Mouse (Mus musculus): ENCODE results near the gene Ntf3. TPM values are rescaled to one million over a fixed set of nuclear protein-coding genes. Genes with fewer than 3 reads are reported as not detected.

Ntf3 gene
- total and polyA plus RNA-seq, 3 experiments = not detected

DNA sequence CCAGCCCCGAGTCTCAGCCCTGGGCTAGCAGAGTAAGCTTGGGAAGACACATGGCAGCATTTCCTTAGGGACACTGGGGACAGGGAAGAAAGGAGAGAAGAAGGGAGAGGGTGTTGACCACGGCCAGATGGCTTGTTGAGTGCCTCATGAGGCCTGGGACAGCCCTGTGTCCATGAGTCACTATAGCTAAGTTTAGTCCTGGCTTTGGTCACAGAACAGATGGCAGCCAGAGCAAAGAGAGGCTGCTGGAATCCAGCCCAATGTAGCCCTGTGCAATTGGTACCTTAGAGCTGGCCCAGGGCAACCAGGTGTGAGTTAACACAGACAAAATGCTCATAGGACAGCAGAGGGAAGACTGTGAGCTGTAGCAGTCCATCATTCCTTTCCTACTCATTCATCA, 33.2 kb upstream of the Ntf3 start:
- dilution Hi-C loops (cut with MboI; ENCODE audit: extremely low pct_ligation_motif_present, extremely low pct_unique_long_range_greater_than_20kb, low sequenced_read_pairs) (no loop called here), in situ Hi-C loops (cut with MboI; ENCODE audit: low pct_ligation_motif_present, low pct_unique_long_range_greater_than_20kb, low sequenced_read_pairs) (no loop called here)
- H3K27me3 ChIP-seq (replicated peaks) = peaks cover 95% of the 10 kb centered on the region
- H3K79me2 ChIP-seq (replicated peaks; ENCODE audit: control insufficient read depth, extremely low read depth, insufficient read depth, poor library complexity, severe bottlenecking) = no peaks in the 10 kb centered on the region
- H3K4me2 ChIP-seq (ENCODE audit: insufficient read depth, low read depth, poor library complexity, severe bottlenecking) = no peak overlapping the region
- no peaks in the 10 kb centered on the region for H3K36me3 ChIP-seq (replicated peaks in 1 of 2; ENCODE audit: control insufficient read depth in 1 of 2, insufficient read depth in 1 of 2, low read length in 1 of 2)
- no peak for DNase-seq (ENCODE audit: extremely low read depth)
- H3K27ac ChIP-seq (ENCODE audit: insufficient read depth, low read depth) = no peak overlapping the region
- H3K4me3 ChIP-seq (replicated peaks in 1 of 3; ENCODE audit: low read depth in 2 of 3, low read length in 2 of 3, poor library complexity in 1 of 3) = no peak overlapping the region
- no peaks in the 10 kb centered on the region for H3K9me3 ChIP-seq (replicated peaks; ENCODE audit: low read length)
- H3K9ac ChIP-seq (ENCODE audit: insufficient read depth, low read depth) = no peak overlapping the region
- TF ChIP-seq TBP (conservative IDR thresholded peaks at IDR 0.05; ENCODE audit: low read depth, low read length) (no peak), RCOR1 (conservative IDR thresholded peaks at IDR 0.05; ENCODE audit: low read depth, low read length) (no peak), POLR2A (IDR thresholded peaks at IDR 0.05; ENCODE audit: low read depth, low read length) (no peak), IRF4 (IDR thresholded peaks at IDR 0.05; ENCODE audit: low read depth, low read length) (no peak), CTCF (conservative IDR thresholded peaks at IDR 0.05 in 1 of 2, IDR thresholded peaks at IDR 0.05 in 1 of 2; ENCODE audit: low read depth in 2 of 2, low read length in 2 of 2) (no peak), SMC3 (IDR thresholded peaks at IDR 0.05; ENCODE audit: low read depth, low read length) (no peak), NRF1 (IDR thresholded peaks at IDR 0.05; ENCODE audit: low read depth, low read length) (no peak), HCFC1 (IDR thresholded peaks at IDR 0.05; ENCODE audit: low read depth, low read length) (no peak), MAX (IDR thresholded peaks at IDR 0.05; ENCODE audit: low read length) (no peak), MYC (IDR thresholded peaks at IDR 0.05; ENCODE audit: low read depth, low read length) (no peak)
- H3K4me1 ChIP-seq (ENCODE audit: control insufficient read depth in 1 of 2, insufficient read depth in 2 of 2) = no peaks in the 10 kb centered on the region

DNA sequence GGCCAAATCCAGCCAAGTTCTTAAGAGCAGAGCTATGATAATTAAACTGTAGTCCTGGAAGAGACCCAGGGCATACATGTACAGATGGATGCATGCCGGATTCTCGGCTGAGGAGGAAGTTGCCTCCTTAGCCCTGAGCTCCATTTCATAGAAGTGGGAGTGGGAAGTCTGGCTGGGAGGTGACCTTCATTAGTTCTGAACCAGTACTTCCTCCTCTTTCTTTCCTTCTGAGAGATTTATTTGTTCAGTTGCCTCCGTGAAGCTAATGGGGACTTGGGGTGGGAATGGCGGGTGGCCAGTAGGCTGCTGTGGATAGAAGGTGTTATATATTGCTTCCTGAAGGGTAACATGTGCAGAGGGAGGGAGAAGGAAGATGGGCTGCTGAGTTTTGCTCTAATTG, 28.1 kb upstream of the Ntf3 start:
- Histone ChIP-seq H3K27ac (ENCODE audit: insufficient read depth, low read depth) (no peak overlapping the region), H3K4me3 (replicated peaks in 1 of 3; ENCODE audit: low read depth in 2 of 3, low read length in 2 of 3, poor library complexity in 1 of 3) (no peak overlapping the region), H3K9me3 (replicated peaks; ENCODE audit: low read length) (no peaks in the 10 kb centered on the region), H3K4me2 (ENCODE audit: insufficient read depth, low read depth, poor library complexity, severe bottlenecking) (no peak overlapping the region), H3K4me1 (ENCODE audit: control insufficient read depth in 1 of 2, insufficient read depth in 2 of 2) (no peaks in the 10 kb centered on the region), H3K79me2 (replicated peaks; ENCODE audit: control insufficient read depth, extremely low read depth, insufficient read depth, poor library complexity, severe bottlenecking) (no peaks in the 10 kb centered on the region), H3K27me3 (replicated peaks) (peaks cover 86% of the 10 kb centered on the region), H3K36me3 (replicated peaks in 1 of 2; ENCODE audit: control insufficient read depth in 1 of 2, insufficient read depth in 1 of 2, low read length in 1 of 2) (no peaks in the 10 kb centered on the region), H3K9ac (ENCODE audit: insufficient read depth, low read depth) (no peak overlapping the region)
- in situ Hi-C loops (cut with MboI; ENCODE audit: low pct_ligation_motif_present, low pct_unique_long_range_greater_than_20kb, low sequenced_read_pairs) (no loop called here), dilution Hi-C loops (cut with MboI; ENCODE audit: extremely low pct_ligation_motif_present, extremely low pct_unique_long_range_greater_than_20kb, low sequenced_read_pairs) (no loop called here)
- no peak for DNase-seq (ENCODE audit: extremely low read depth)
- TF ChIP-seq ELF1 (IDR thresholded peaks at IDR 0.05; ENCODE audit: low read depth, low read length) (no peak), MAZ (IDR thresholded peaks at IDR 0.05; ENCODE audit: low read depth, low read length) (no peak), NELFE (IDR thresholded peaks at IDR 0.05; ENCODE audit: low read depth, low read length) (no peak), UBTF (IDR thresholded peaks at IDR 0.05; ENCODE audit: low read depth, low read length) (no peak), TCF12 (IDR thresholded peaks at IDR 0.05; ENCODE audit: low read depth, low read length) (no peak), ZKSCAN1 (IDR thresholded peaks at IDR 0.05; ENCODE audit: borderline replicate concordance, low read depth, low read length) (no peak), KAT2A (IDR thresholded peaks at IDR 0.05; ENCODE audit: insufficient replicate concordance, low read length) (no peak), GABPA (IDR thresholded peaks at IDR 0.05; ENCODE audit: insufficient replicate concordance, low read depth, low read length) (no peak), MAX (IDR thresholded peaks at IDR 0.05; ENCODE audit: low read length) (no peak), USF1 (IDR thresholded peaks at IDR 0.05; ENCODE audit: low read depth, low read length) (no peak)
